Mouse (Mus musculus) liver, adult 2 months (tissue): Measurements from ENCODE around the gene Sh3pxd2a.

Experiments used
- CTCF ChIP-seq: fragments of 200-500 bp; IDR thresholded peaks from 2 replicates; pipeline ENCODE4 v1.5.1; 2011; ENCODE audit warnings: low read depth, low read length, control low read depth
- POLR2A ChIP-seq: fragments of 200-500 bp; IDR thresholded peaks from 2 replicates; pipeline ENCODE4 v1.6.1; 2011; ENCODE audit warnings: low read length, control low read depth; ENCODE audit not compliant: insufficient read depth; ENCODE audit errors: extremely low read depth

DNA sequence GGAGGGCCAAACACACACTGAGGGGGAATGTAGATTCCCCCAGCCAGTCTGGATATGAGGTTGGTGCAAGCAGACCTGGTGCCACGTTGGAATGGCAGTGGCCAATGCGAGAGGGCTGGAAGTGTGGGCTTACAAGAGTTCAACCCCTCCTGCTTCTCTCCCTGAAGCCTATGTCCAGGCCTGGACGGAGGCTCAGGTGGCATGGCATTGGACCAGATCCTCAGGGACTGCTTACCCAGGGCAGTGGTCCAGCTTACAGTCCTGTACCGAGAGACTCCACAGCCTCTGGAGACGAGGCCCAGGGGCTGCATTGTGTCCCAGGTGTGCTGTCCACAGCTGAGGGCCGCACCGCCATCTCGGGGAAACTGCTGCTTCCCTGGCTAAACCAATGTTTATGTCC, 218.7 kb downstream of the Sh3pxd2a start:
- TF ChIP-seq CTCF (no peak), POLR2A (no peak)
